Mouse (Mus musculus) ES-CJ7 (cell line): ENCODE measurements at regions not wholly inside any gene's neighbourhood (a gene's known extent, or its start where the extent isn't known, plus 50 kb on each side); places are given as distances from the start of the nearest gene placed in this dataset.

Experiments used
- DNase-seq: peaks from one replicate; pipeline ENCODE4 v3.0.0; 2011; ENCODE audit warnings: low read depth, low spot score

GRCm38 (mm10) chr1:75997222-75997621 is 451.2 kb downstream of the Slc4a3 start:
- DNase-seq, result peak; percentile 61

- no peak for DNase-seq
Observed at GRCm38 (mm10) chr1:76001124-76001523, 455.1 kb downstream of the Slc4a3 start.

GRCm38 (mm10) chr1:76009601-76010000 is 463.5 kb downstream of the Slc4a3 start:
- no peak for DNase-seq

GRCm38 (mm10) chr1:76010212-76010800 is 464.2 kb downstream of the Slc4a3 start:
- no peak for DNase-seq

- DNase-seq, result no peak
Observed at GRCm38 (mm10) chr1:76018588-76018987, 472.5 kb downstream of the Slc4a3 start.

GRCm38 (mm10) chr1:76019071-76019470 is 473.0 kb downstream of the Slc4a3 start:
- DNase-seq, result no peak

- DNase-seq, result no peak
Observed at GRCm38 (mm10) chr1:76024650-76025049, 478.6 kb downstream of the Slc4a3 start.

GRCm38 (mm10) chr1:76025389-76025788 is 479.3 kb downstream of the Slc4a3 start:
- no peak for DNase-seq

GRCm38 (mm10) chr1:76029059-76029458 is 483.0 kb downstream of the Slc4a3 start:
- peak; percentile 83 for DNase-seq

- no peak for DNase-seq
Observed at GRCm38 (mm10) chr1:76031171-76031922, 485.3 kb downstream of the Slc4a3 start.

- no peak for DNase-seq
Observed at GRCm38 (mm10) chr1:76031923-76032285, 485.8 kb downstream of the Slc4a3 start.

GRCm38 (mm10) chr1:76032626-76033025 is 486.6 kb downstream of the Slc4a3 start:
- DNase-seq, result no peak

GRCm38 (mm10) chr1:76036316-76036715 is 490.2 kb downstream of the Slc4a3 start:
- peak; percentile 71 for DNase-seq

- DNase-seq, result peak; percentile 19
Observed at GRCm38 (mm10) chr1:76039029-76039655, 493.1 kb downstream of the Slc4a3 start.

GRCm38 (mm10) chr1:76039661-76040060 is 493.6 kb downstream of the Slc4a3 start:
- no peak for DNase-seq

GRCm38 (mm10) chr1:76050264-76050663 is 504.2 kb downstream of the Slc4a3 start:
- DNase-seq, result no peak

GRCm38 (mm10) chr1:76053378-76054171 is 507.5 kb downstream of the Slc4a3 start:
- DNase-seq, result no peak

GRCm38 (mm10) chr1:76065783-76066182 is 519.7 kb downstream of the Slc4a3 start:
- DNase-seq, result no peak

- no peak for DNase-seq
Observed at GRCm38 (mm10) chr1:76070831-76071321, 524.8 kb downstream of the Slc4a3 start.

GRCm38 (mm10) chr1:76075213-76075612 is 529.1 kb downstream of the Slc4a3 start:
- DNase-seq, result no peak

- DNase-seq, result no peak
Observed at GRCm38 (mm10) chr1:76075685-76076455, 529.8 kb downstream of the Slc4a3 start.
